Mouse (Mus musculus) thymus, postnatal 0 days (tissue): ENCODE data around the gene Olfr1208. TPM values are rescaled to one million over a fixed set of nuclear protein-coding genes. Genes with fewer than 3 reads are reported as not detected.

Source experiments
- DNase-seq: peaks from one replicate; pipeline ENCODE4 v3.0.0-alpha.2; 2015; ENCODE audit warnings: low spot score
- polyA plus RNA-seq: library from polyadenylated mRNA; unstranded; fragments of >200 nt; fragmentation: Nextera tagmentation; extraction: Ambion mirVana; gene quantifications from 2 replicates; pipeline ENCODE4 v1.2.1, GENCODE M21; 2015

Olfr1208 gene
- polyA plus RNA-seq: not detected in 2 replicates

DNA sequence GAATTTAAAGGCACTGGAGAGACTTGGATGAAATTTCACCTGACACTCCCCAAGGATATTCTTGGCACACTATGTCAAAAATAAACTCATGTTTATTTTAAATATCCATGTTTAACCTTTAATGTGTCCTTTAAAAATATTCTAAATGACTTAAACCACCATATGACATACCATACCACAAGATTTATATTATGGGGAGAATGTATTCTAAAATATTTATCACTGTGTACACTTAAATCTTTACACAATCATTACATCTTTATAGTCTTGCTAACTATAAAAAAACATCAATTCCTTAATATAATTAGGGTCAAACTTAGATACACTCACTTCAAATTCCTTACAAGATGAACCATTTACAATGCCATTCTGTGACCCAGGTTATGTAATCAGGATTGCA is at the start of gene Olfr1208:
TSS of gene Olfr1208 (minus strand) at position 101 of the 400 bp plus-strand sequence.
- DNase-seq: no peak

DNA sequence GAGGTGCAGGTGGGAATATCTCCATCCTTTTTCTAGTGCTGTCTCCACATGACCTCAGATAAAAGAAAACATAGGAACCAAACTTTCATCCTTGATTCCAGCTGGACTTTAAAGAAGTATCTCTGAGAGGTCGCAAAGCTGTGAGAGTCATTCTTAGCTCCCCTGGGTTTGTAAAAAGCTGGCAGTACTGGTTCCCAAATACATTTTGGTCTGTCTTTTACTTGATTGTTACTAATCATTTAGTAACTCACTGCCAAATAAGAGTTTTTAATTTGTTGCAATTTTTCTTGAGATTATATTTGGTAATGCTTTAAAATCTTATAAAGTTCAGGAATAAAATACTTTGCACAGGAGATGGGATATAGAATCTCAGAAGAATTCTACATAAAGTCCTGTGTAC is 35.9 kb upstream of the Olfr1208 start, which contains the start of gene Olfr1211:
TSS of gene Olfr1211 (minus strand) at position 101 of the 400 bp plus-strand sequence.
- DNase-seq: no peak

DNA sequence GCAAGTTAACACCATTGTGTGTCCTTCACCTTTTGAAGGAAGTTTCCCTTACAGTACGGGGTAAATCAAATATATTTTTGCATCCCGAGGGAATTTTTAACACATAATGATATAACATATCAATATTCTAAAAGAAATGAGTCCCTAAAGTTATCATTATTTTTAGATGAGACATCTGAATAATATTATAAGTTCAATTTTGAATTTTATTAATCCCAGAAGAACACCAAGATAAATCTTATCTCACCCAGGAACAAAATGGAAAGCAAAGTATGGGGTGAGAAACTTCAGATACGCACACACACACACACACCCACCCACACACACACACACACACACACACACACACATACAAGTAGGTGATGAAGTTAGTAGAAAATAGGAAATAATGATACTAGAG is 12.9 kb upstream of the Olfr1208 start, which contains the start of gene Olfr1209:
TSS of gene Olfr1209 (minus strand) at position 101 of the 400 bp plus-strand sequence.
- no peak for DNase-seq

DNA sequence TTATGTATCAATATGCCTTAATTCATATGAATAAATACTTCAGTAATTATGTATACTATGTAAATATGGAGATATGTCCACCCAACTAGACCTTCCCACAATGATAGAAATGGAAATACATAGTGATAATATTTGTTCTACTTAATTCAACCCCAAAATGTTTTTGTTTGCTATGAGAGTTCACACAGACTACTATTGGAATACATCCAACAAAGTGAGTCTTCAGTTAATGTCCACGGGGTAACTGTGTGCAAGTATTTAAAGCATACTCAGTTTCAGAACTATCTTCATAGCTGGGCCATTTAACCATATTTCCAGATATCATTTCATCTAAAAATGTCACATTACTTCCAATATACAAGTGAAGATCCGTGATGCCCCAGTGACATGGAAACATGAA is 39.2 kb downstream of the Olfr1208 start, which contains the start of gene Olfr1206:
TSS of gene Olfr1206 (plus strand) at position 301 of the 400 bp plus-strand sequence.
- DNase-seq: no peak

DNA sequence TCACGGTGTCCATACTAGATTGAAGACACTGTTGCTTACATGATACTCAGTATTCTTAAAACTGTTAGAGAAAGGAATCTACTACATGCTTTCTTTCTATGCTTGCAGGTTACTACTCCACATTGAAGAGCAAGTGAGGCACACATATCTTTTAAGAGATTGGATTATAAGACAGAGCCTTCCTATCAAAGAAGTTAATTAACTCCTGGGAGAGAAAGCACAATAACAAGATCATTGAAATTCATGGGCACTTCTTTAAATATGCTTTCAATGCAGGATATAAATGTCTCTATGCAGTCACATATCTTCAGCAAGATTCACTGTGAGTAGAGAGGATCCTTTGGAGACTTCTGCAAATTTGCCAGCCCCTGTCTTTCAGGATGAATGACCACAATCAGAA is 53.1 kb downstream of the Olfr1208 start, which contains the start of gene Olfr1204:
TSS of gene Olfr1204 (plus strand) at position 301 of the 400 bp plus-strand sequence.
- DNase-seq: no peak

Other genes with a start within 250 kb of the Olfr1208 start
- gene Olfr1193, start 226.7 kb downstream of the Olfr1208 start, polyA plus RNA-seq: not detected in 2 replicates
- gene Olfr1195, start 213.1 kb downstream of the Olfr1208 start, polyA plus RNA-seq: not detected in 2 replicates
- not detected in 2 replicates for gene Olfr1196, start 197.7 kb downstream of the Olfr1208 start, polyA plus RNA-seq
- gene Olfr1197, start 169.9 kb downstream of the Olfr1208 start, polyA plus RNA-seq: not detected in 2 replicates
- gene Olfr1198, start 150.9 kb downstream of the Olfr1208 start, polyA plus RNA-seq: not detected in 2 replicates
- gene Olfr1199, start 141.8 kb downstream of the Olfr1208 start, polyA plus RNA-seq: not detected in 2 replicates
- gene Olfr1200, start 131.8 kb downstream of the Olfr1208 start, polyA plus RNA-seq: not detected in 2 replicates
- not detected in 2 replicates for gene Olfr1201, start 109.3 kb downstream of the Olfr1208 start, polyA plus RNA-seq
- not detected in 2 replicates for gene Olfr1202, start 87.8 kb downstream of the Olfr1208 start, polyA plus RNA-seq
- gene Olfr1205, start 72.6 kb downstream of the Olfr1208 start, polyA plus RNA-seq: not detected in 2 replicates
- gene Olfr1204, start 53.0 kb downstream of the Olfr1208 start, polyA plus RNA-seq: not detected in 2 replicates
- gene Olfr1206, start 39.1 kb downstream of the Olfr1208 start, polyA plus RNA-seq: not detected in 2 replicates
- not detected in 2 replicates for gene Olfr1209, start 12.8 kb upstream of the Olfr1208 start, polyA plus RNA-seq
- not detected in 2 replicates for gene Olfr1211, start 35.8 kb upstream of the Olfr1208 start, polyA plus RNA-seq
- gene Olfr1212, start 51.7 kb upstream of the Olfr1208 start, polyA plus RNA-seq: not detected in 2 replicates
- gene Gm13762, start 78.0 kb upstream of the Olfr1208 start, polyA plus RNA-seq: not detected in 2 replicates
- gene Olfr1214, start 90.3 kb upstream of the Olfr1208 start, polyA plus RNA-seq: not detected in 2 replicates
- not detected in 2 replicates for gene Olfr1215, start 104.7 kb upstream of the Olfr1208 start, polyA plus RNA-seq
- not detected in 2 replicates for gene Olfr1216, start 116.0 kb upstream of the Olfr1208 start, polyA plus RNA-seq
- gene Olfr1217, start 129.8 kb upstream of the Olfr1208 start, polyA plus RNA-seq: not detected in 2 replicates
- gene Olfr1218, start 158.9 kb upstream of the Olfr1208 start, polyA plus RNA-seq: not detected in 2 replicates
- gene Olfr1219, start 181.2 kb upstream of the Olfr1208 start, polyA plus RNA-seq: not detected in 2 replicates
- gene Olfr1220, start 204.5 kb upstream of the Olfr1208 start, polyA plus RNA-seq: not detected in 2 replicates
- not detected in 2 replicates for gene Olfr1221, start 215.0 kb upstream of the Olfr1208 start, polyA plus RNA-seq
- not detected in 2 replicates for gene Olfr1222, start 230.7 kb upstream of the Olfr1208 start, polyA plus RNA-seq
- gene Olfr1223, start 249.2 kb upstream of the Olfr1208 start, polyA plus RNA-seq: not detected in 2 replicates